Mouse (Mus musculus) ES-E14 (cell line): ENCODE data around the gene Mindy2. TPM values are rescaled to one million over a fixed set of nuclear protein-coding genes. Genes with fewer than 3 reads are reported as not detected.

Experiments used
- DNase-seq: peaks from one replicate; pipeline ENCODE4 v3.0.0-alpha.2; 2013; ENCODE audit warnings: low read depth, low spot score
- H3K27ac ChIP-seq: 2 replicates; pipeline ENCODE4 v1.5.1; 2012; ENCODE audit warnings: low read depth, mild to moderate bottlenecking, low read length, moderate library complexity, mixed read lengths; ENCODE audit not compliant: poor library complexity, insufficient read depth, severe bottlenecking
- H3K36me3 ChIP-seq: 2 replicates; pipeline ENCODE4 v1.6.1; 2012; ENCODE audit warnings: mild to moderate bottlenecking, low read length, moderate library complexity, mixed read lengths; ENCODE audit not compliant: control insufficient read depth, poor library complexity, insufficient read depth, severe bottlenecking
- H3K4me1 ChIP-seq, 2 experiments: fragments of 150-350 bp in 1 of 2; sonication (generic) in 1 of 2; 2 replicates each; pipeline ENCODE4 v1.6.1; 2012; ENCODE audit warnings: low read length in 2 of 2, mild to moderate bottlenecking in 1 of 2, mixed read lengths in 1 of 2; ENCODE audit not compliant: control insufficient read depth in 2 of 2, insufficient read depth in 2 of 2, poor library complexity in 1 of 2
- H3K4me3 ChIP-seq, 2 experiments: fragments of 150-350 bp in 1 of 2; sonication (generic) in 1 of 2; 2 replicates each; pipeline ENCODE4 v1.5.1; 2012; ENCODE audit warnings: low read length in 2 of 2, low read depth in 1 of 2, mild to moderate bottlenecking in 1 of 2, mixed read lengths in 1 of 2; ENCODE audit not compliant: insufficient read depth in 1 of 2, poor library complexity in 1 of 2, severe bottlenecking in 1 of 2
- H3K9ac ChIP-seq: 2 replicates; pipeline ENCODE4 v1.6.1; 2012; ENCODE audit warnings: low read depth, mild to moderate bottlenecking, low read length, mixed read lengths; ENCODE audit not compliant: poor library complexity, insufficient read depth, severe bottlenecking
- H3K9me3 ChIP-seq: fragments of 150-350 bp; sonication (generic); 2 replicates; pipeline ENCODE4 v1.6.1; 2012; ENCODE audit warnings: low read depth, mild to moderate bottlenecking, low read length; ENCODE audit not compliant: control insufficient read depth, insufficient read depth
- CHD2 ChIP-seq: IDR thresholded peaks from 2 replicates; pipeline ENCODE4 v1.6.1; 2014; ENCODE audit warnings: mild to moderate bottlenecking, low read depth, low read length, inconsistent platforms
- HCFC1 ChIP-seq: IDR thresholded peaks from 2 replicates; pipeline ENCODE4 v1.6.1; 2012; ENCODE audit warnings: low read length, inconsistent platforms, borderline replicate concordance; ENCODE audit not compliant: insufficient read depth
- MAFK ChIP-seq: IDR thresholded peaks from 2 replicates; pipeline ENCODE4 v1.6.1; 2014; ENCODE audit warnings: mild to moderate bottlenecking, low read depth, low read length, inconsistent platforms; ENCODE audit not compliant: insufficient read depth
- ZC3H11A ChIP-seq: IDR thresholded peaks from 2 replicates; pipeline ENCODE4 v1.6.1; 2012; ENCODE audit warnings: low read depth, mild to moderate bottlenecking, inconsistent platforms, low read length, borderline replicate concordance
- ZNF384 ChIP-seq: IDR thresholded peaks from 2 replicates; pipeline ENCODE4 v1.6.1; 2012; ENCODE audit warnings: low read depth, low read length, inconsistent platforms
- in situ Hi-C, 2 experiments: fragments of 600-800 bp; cut with MboI; formaldehyde crosslinking; loops; one replicate each; pipeline ENCODE4 v1.15.1; 2025; ENCODE audit warnings: low sequenced_read_pairs in 2 of 2, inconsistent platforms in 1 of 2; ENCODE audit not compliant: unreplicated experiment in 2 of 2
- total RNA-seq: library from RNA; depleted of rRNA; stranded (reverse); fragments of 300-350 nt; gene quantifications from 2 replicates; pipeline ENCODE4 v1.2.3, GENCODE M21; 2012

Mindy2 gene
- total RNA-seq, 1 experiment = 0.98 TPM

DNA sequence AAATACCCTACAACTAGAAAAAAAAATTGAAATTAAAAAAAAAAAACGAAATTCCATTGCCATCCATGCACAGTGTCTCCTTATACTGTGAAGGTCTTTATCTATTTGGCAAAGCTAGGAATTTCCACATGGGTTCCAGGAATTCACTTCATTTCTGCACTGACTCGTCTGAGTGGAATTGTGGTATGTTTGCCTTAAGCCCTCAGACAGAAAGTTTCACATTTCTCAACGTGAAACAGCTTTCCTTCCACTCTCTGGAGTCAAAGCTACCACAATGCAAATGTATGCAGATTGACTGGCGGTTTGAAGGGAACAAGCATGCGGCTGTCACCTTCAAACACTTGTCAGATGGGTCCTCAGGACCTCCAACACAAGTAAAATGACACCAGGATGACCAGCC lies 25.3 kb downstream of the Mindy2 start:
- no peak for TF ChIP-seq ZNF384
- TF ChIP-seq HCFC1 = no peak
- TF ChIP-seq CHD2 = no peak
- TF ChIP-seq MAFK = no peak
- no peak for TF ChIP-seq ZC3H11A
- Histone ChIP-seq H3K9me3 (no peaks in the 10 kb centered on the region), H3K36me3 (no peaks in the 10 kb centered on the region), H3K4me1 (no peaks in the 10 kb centered on the region), H3K9ac (no peak overlapping the region), H3K27ac (no peak overlapping the region), H3K4me3 (no peak overlapping the region)
- no peak for DNase-seq
- in situ Hi-C loops = no loop called here

DNA sequence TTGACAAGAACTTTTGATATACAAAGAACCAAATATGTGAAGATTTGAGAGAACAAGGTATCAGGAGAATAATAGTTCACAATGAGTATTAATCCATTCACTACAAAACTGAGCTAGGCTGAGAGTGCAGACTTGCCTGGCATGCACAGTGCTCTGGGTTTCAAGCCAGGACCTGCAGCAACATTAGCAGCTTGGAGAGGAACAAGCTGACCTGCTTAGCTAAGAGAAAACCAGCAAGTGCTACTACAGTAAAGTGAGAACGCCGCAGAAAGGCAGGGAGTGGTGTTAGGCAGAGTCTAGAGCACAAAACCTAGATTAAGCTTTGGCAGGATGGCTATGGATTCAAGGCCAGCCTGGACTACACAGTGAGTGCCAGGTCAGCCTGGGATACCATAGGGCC lies 27.3 kb downstream of the Mindy2 start:
- TF ChIP-seq ZC3H11A (no peak), MAFK (no peak), CHD2 (no peak), ZNF384 (no peak)
- H3K9ac ChIP-seq = no peak overlapping the region
- no peaks in the 10 kb centered on the region for H3K36me3 ChIP-seq
- no peaks in the 10 kb centered on the region for H3K4me1 ChIP-seq
- in situ Hi-C loops = no loop called here
- DNase-seq = no peak
- H3K4me3 ChIP-seq = no peak overlapping the region
- H3K27ac ChIP-seq = no peak overlapping the region
- H3K9me3 ChIP-seq = no peaks in the 10 kb centered on the region

DNA sequence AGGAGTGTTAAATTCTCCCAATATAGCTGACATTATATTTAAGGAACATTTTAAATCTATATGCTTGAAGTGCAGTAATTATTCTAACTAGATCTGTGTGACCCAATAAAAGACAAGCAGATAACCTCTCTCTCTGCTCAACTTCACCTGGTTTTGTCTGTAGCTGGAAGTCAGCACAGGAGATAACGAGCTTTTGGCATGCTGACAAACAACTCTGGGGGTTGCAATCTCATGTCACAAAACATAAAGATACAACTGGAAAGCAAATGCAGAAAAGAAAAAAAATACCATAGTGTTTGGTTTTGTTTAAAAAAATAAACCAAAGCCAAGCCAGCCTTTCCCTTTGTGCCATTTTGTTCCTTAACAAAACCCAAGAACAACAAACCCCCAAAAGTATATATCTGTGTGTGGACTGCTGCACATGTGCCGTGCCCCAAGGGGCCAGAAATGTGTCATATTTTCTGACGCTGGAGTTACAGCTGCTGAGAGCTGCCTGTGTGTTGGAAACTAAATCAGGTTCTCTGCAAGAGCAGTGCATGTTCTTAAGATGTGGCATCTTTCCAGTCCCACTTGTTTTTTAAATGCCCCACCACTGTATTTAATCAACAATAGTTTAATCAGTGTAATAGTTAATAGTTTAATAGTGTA lies 45.8 kb downstream of the Mindy2 start:
- in situ Hi-C loops = no loop called here
- TF ChIP-seq HCFC1 (no peak), ZNF384 (no peak), MAFK (no peak), CHD2 (no peak), ZC3H11A (no peak)
- no peaks in the 10 kb centered on the region for H3K4me1 ChIP-seq
- no peak overlapping the region for H3K9ac ChIP-seq
- no peaks in the 10 kb centered on the region for H3K36me3 ChIP-seq
- no peaks in the 10 kb centered on the region for H3K9me3 ChIP-seq
- H3K27ac ChIP-seq = no peak overlapping the region
- no peak overlapping the region for H3K4me3 ChIP-seq
- no peak for DNase-seq

DNA sequence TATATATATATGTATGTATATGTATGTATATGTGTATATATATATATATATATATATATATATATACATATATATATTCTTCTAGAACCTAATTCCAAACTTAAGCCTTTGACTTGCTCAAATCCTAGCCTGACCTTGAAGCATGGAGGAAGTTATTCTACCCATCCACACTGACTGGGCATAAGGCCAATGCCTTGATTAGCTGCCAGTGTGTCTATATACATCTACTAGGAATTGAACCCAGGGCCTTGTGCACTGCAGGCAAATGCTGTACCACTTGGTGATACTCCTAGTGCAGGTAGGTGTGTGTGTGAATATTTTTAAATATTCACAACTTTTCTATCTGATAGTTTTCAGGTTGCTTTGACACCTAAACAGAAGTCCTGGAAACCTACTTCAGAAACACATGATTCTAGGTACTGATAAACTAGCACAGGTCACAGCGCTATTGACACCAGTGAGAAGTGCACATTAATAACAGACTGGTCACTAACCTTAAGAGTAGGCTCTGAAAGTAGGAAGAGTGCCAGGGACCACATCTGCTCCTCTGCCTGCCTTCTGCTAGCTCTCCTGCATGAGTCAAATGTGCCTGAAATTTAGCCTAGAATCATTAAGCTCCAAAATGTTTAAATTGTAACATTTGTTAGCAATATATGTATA lies 54.7 kb downstream of the Mindy2 start:
- Histone ChIP-seq H3K9me3 (no peaks in the 10 kb centered on the region), H3K4me3 (no peak overlapping the region), H3K36me3 (no peaks in the 10 kb centered on the region), H3K9ac (no peak overlapping the region), H3K27ac (no peak overlapping the region), H3K4me1 (no peaks in the 10 kb centered on the region)
- in situ Hi-C loops = no loop called here
- TF ChIP-seq HCFC1 = no peak
- no peak for TF ChIP-seq MAFK
- TF ChIP-seq ZNF384 = no peak
- TF ChIP-seq ZC3H11A = no peak
- TF ChIP-seq CHD2 = no peak
- DNase-seq = no peak

DNA sequence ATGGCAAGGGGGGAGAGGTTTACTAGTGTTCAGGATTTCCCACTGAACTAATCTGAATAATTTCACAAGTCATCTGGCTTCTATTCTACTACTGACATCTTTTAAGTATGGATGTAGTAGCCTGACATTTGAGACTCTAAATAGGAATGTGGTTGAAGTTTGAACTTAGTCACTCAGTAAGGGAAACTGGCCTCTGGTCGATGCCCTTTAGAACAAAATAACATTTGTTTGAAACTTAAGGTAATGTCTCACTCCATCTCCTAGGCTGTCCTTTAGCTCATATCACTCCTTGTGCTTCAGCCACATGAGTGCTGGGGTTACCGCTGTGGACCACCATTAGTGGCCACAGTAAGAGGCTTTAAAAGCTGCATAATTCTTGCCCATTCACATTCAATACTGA lies 58.7 kb downstream of the Mindy2 start:
- H3K4me1 ChIP-seq = no peaks in the 10 kb centered on the region
- in situ Hi-C loops = no loop called here
- H3K27ac ChIP-seq = no peak overlapping the region
- no peaks in the 10 kb centered on the region for H3K9me3 ChIP-seq
- no peak overlapping the region for H3K4me3 ChIP-seq
- peaks cover 5% of the 10 kb centered on the region for H3K36me3 ChIP-seq
- no peak overlapping the region for H3K9ac ChIP-seq
- no peak for TF ChIP-seq ZC3H11A
- no peak for TF ChIP-seq CHD2
- no peak for TF ChIP-seq MAFK
- TF ChIP-seq HCFC1 = no peak
- TF ChIP-seq ZNF384 = no peak
- DNase-seq = no peak
